Mouse (Mus musculus) MEL (cell line): ENCODE results near the gene Scn8a. TPM values are rescaled to one million over a fixed set of nuclear protein-coding genes. Genes with fewer than 3 reads are reported as not detected.

Source experiments
- DNase-seq: peaks from one replicate; pipeline ENCODE4 v3.0.0; 2011; ENCODE audit warnings: low read depth, low spot score
- H3K27ac ChIP-seq: 2 replicates; pipeline ENCODE4 v1.5.1; 2012; ENCODE audit warnings: low read depth, mild to moderate bottlenecking, control low read depth, low read length, moderate library complexity; ENCODE audit not compliant: control insufficient read depth
- H3K27me3 ChIP-seq, 2 experiments: fragments of 150-350 bp in 1 of 2; sonication (generic) in 1 of 2; 2 replicates each; pipeline ENCODE4 v1.6.1; 2012; ENCODE audit warnings: low read length in 2 of 2, mild to moderate bottlenecking in 2 of 2, improper control_type of control experiment in 1 of 2, moderate library complexity in 1 of 2; ENCODE audit not compliant: insufficient read depth in 2 of 2, control insufficient read depth in 1 of 2
- H3K36me3 ChIP-seq, 2 experiments: 2 replicates each; pipeline ENCODE4 v1.6.1; 2012 to 2014; ENCODE audit warnings: low read length in 2 of 2, improper control_type of control experiment in 1 of 2, inconsistent platforms in 1 of 2, mild to moderate bottlenecking in 1 of 2; ENCODE audit not compliant: insufficient read depth in 2 of 2, control insufficient read depth in 1 of 2
- H3K4me1 ChIP-seq, 2 experiments: fragments of 150-350 bp in 1 of 2; sonication (generic) in 1 of 2; 2 replicates each; pipeline ENCODE4 v1.6.1; 2012; ENCODE audit warnings: low read length in 2 of 2, improper control_type of control experiment in 1 of 2, mild to moderate bottlenecking in 1 of 2; ENCODE audit not compliant: insufficient read depth in 2 of 2, control insufficient read depth in 1 of 2
- H3K4me3 ChIP-seq, 2 experiments: fragments of 150-350 bp in 1 of 2; sonication (generic) in 1 of 2; 2 replicates each; pipeline ENCODE4 v1.5.1; 2012; ENCODE audit warnings: low read depth in 2 of 2, low read length in 2 of 2, mild to moderate bottlenecking in 2 of 2, moderate library complexity in 2 of 2, control low read depth in 1 of 2, improper control_type of control experiment in 1 of 2; ENCODE audit not compliant: control insufficient read depth in 1 of 2, insufficient read depth in 1 of 2
- H3K79me2 ChIP-seq: 2 replicates; pipeline ENCODE4 v1.6.1; 2012; ENCODE audit warnings: mild to moderate bottlenecking, low read length, moderate library complexity; ENCODE audit not compliant: control insufficient read depth, poor library complexity, insufficient read depth
- H3K9ac ChIP-seq: 2 replicates; pipeline ENCODE4 v1.6.1; 2012; ENCODE audit warnings: low read depth, mild to moderate bottlenecking, control low read depth, low read length, moderate library complexity; ENCODE audit not compliant: control insufficient read depth, poor library complexity, severe bottlenecking
- H3K9me3 ChIP-seq: fragments of 150-350 bp; sonication (generic); replicated peaks from 2 replicates; pipeline ENCODE4 v1.6.1; 2012; ENCODE audit warnings: mild to moderate bottlenecking, low read length, improper control_type of control experiment, moderate library complexity; ENCODE audit not compliant: insufficient read depth
- CHD1 ChIP-seq: IDR thresholded peaks from 2 replicates; pipeline ENCODE4 v1.6.1; 2012; ENCODE audit warnings: low read depth, mild to moderate bottlenecking, inconsistent platforms, low read length, improper control_type of control experiment
- CHD2 ChIP-seq: IDR thresholded peaks from 2 replicates; pipeline ENCODE4 v1.6.1; 2011; ENCODE audit warnings: low read length, improper control_type of control experiment
- CTCF ChIP-seq, 3 experiments: IDR thresholded peaks in 2 of 3; conservative IDR thresholded peaks in 1 of 3; 2 replicates each; pipeline ENCODE4 v1.5.1; 2011 to 2012; ENCODE audit warnings: low read length in 3 of 3, low read depth in 2 of 3, mild to moderate bottlenecking in 2 of 3, improper control_type of control experiment in 1 of 3, inconsistent platforms in 1 of 3, mixed read lengths in 1 of 3, moderate library complexity in 1 of 3; ENCODE audit not compliant: control insufficient read depth in 1 of 3, insufficient read depth in 1 of 3, poor library complexity in 1 of 3, severe bottlenecking in 1 of 3
- ELF1 ChIP-seq: IDR thresholded peaks from 2 replicates; pipeline ENCODE4 v1.6.1; 2014; ENCODE audit warnings: low read depth, mild to moderate bottlenecking, inconsistent platforms, low read length, improper control_type of control experiment, moderate library complexity
- GABPA ChIP-seq: IDR thresholded peaks from 2 replicates; pipeline ENCODE4 v1.6.1; 2012; ENCODE audit warnings: low read depth, mild to moderate bottlenecking, inconsistent platforms, low read length, improper control_type of control experiment, moderate library complexity
- GATA1 ChIP-seq: IDR thresholded peaks from 2 replicates; pipeline ENCODE4 v1.6.1; 2011; ENCODE audit warnings: low read depth, low read length, improper control_type of control experiment
- HCFC1 ChIP-seq: IDR thresholded peaks from 2 replicates; pipeline ENCODE4 v1.6.1; 2012; ENCODE audit warnings: low read depth, mild to moderate bottlenecking, inconsistent platforms, low read length, improper control_type of control experiment, moderate library complexity
- MAFK ChIP-seq: IDR thresholded peaks from 2 replicates; pipeline ENCODE4 v1.6.1; 2011; ENCODE audit warnings: low read depth, mild to moderate bottlenecking, low read length, improper control_type of control experiment, borderline replicate concordance
- MAZ ChIP-seq: IDR thresholded peaks from 2 replicates; pipeline ENCODE4 v1.6.1; 2012; ENCODE audit warnings: low read depth, mild to moderate bottlenecking, inconsistent platforms, low read length, improper control_type of control experiment
- MYB ChIP-seq: IDR thresholded peaks from 2 replicates; pipeline ENCODE4 v1.6.1; 2011; ENCODE audit warnings: mild to moderate bottlenecking, low read depth, low read length, improper control_type of control experiment
- NELFE ChIP-seq: IDR thresholded peaks from 2 replicates; pipeline ENCODE4 v1.6.1; 2011; ENCODE audit warnings: low read depth, low read length, improper control_type of control experiment
- POLR2AphosphoS2 ChIP-seq: IDR thresholded peaks from 2 replicates; pipeline ENCODE4 v1.6.1; 2011; ENCODE audit warnings: low read length, improper control_type of control experiment
- POLR2AphosphoS5 ChIP-seq: IDR thresholded peaks from 2 replicates; pipeline ENCODE4 v1.6.1; 2012; ENCODE audit warnings: low read depth, borderline replicate concordance, mild to moderate bottlenecking, inconsistent platforms, low read length, moderate library complexity, mixed read lengths
- SIN3A ChIP-seq: IDR thresholded peaks from 2 replicates; pipeline ENCODE4 v1.6.1; 2012; ENCODE audit warnings: low read length, improper control_type of control experiment, inconsistent platforms
- SMC3 ChIP-seq: IDR thresholded peaks from 2 replicates; pipeline ENCODE4 v1.6.1; 2011; ENCODE audit warnings: low read depth, low read length, improper control_type of control experiment
- TAL1 ChIP-seq: IDR thresholded peaks from 2 replicates; pipeline ENCODE4 v1.6.1; 2012; ENCODE audit warnings: mild to moderate bottlenecking, inconsistent platforms, low read length, moderate library complexity, mixed read lengths
- USF1 ChIP-seq: IDR thresholded peaks from 2 replicates; pipeline ENCODE4 v1.6.1; 2014; ENCODE audit warnings: low read depth, mild to moderate bottlenecking, inconsistent platforms, low read length, improper control_type of control experiment, moderate library complexity
- USF2 ChIP-seq, 2 experiments: IDR thresholded peaks; 2 replicates each; pipeline ENCODE4 v1.6.1; 2011 to 2012; ENCODE audit warnings: improper control_type of control experiment in 2 of 2, low read length in 2 of 2, borderline replicate concordance in 1 of 2, inconsistent platforms in 1 of 2, low read depth in 1 of 2, mild to moderate bottlenecking in 1 of 2; ENCODE audit not compliant: insufficient read depth in 1 of 2
- ZKSCAN1 ChIP-seq: IDR thresholded peaks from 2 replicates; pipeline ENCODE4 v1.6.1; 2012; ENCODE audit warnings: low read depth, mild to moderate bottlenecking, inconsistent platforms, low read length, improper control_type of control experiment, moderate library complexity
- ZNF384 ChIP-seq: IDR thresholded peaks from 2 replicates; pipeline ENCODE4 v1.6.1; 2012; ENCODE audit warnings: low read depth, mild to moderate bottlenecking, inconsistent platforms, low read length, improper control_type of control experiment
- polyA plus RNA-seq, 2 experiments: library from polyadenylated mRNA; stranded (reverse) in 1 of 2; unstranded in 1 of 2; fragments of >175 nt in 1 of 2; fragments of >200 nt in 1 of 2; gene quantifications; 2 replicates each; pipeline versions ENCODE4 v1.2.1 to v1.2.4; 2012; ENCODE audit warnings: low replicate concordance in 2 of 2, low read depth in 1 of 2; ENCODE audit not compliant: insufficient read length in 2 of 2, insufficient read depth in 1 of 2, missing spikeins in 1 of 2
- total RNA-seq: library from RNA; depleted of rRNA; stranded (reverse); fragments of 300-350 nt; gene quantifications from 2 replicates; pipeline ENCODE4 v1.2.3, GENCODE M21; 2012

The Scn8a gene
- total and polyA plus RNA-seq, 3 experiments = 0.01 to 0.08 TPM; not detected in 1

DNA sequence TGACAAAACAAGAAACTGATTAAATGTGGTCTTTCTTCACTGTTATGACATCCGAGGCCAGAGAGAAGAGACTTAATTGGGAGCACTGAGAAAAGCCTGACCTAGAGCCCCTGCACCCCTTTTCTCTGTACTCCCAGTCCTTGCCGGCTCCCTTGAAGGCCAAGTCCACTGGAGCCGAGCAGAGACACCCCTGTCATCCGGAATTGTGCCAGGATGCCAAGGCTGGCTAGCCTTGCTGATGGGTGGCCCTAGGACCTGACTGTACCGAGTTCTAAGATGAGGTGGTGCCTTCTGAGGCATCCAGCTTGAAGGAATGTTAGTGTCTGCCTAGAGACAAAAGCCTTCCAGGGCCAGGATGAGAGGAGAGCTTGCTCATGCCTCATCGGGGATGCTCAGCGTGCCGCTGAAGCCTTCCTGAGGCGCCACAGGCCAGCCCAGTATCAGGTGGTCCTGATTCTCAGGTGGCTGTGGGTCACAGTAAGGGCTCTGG, 210.4 kb downstream of the Scn8a start:
- H3K27me3 ChIP-seq = peaks cover 1 to 2% of the 10 kb centered on the region in 2 experiments; a peak in 2 of 4 replicates
- H3K36me3 ChIP-seq = no peaks in the 10 kb centered on the region
- H3K4me1 ChIP-seq = no peaks in the 10 kb centered on the region
- no peak overlapping the region for H3K27ac ChIP-seq
- H3K79me2 ChIP-seq = no peaks in the 10 kb centered on the region
- H3K4me3 ChIP-seq = no peak overlapping the region
- no peak for DNase-seq
- TF ChIP-seq ZNF384 (no peak), GATA1 (no peak), MAZ (no peak), CHD1 (no peak), MAFK (no peak), TAL1 (no peak), SMC3 (no peak), ZKSCAN1 (no peak), POLR2AphosphoS2 (no peak), ELF1 (no peak), MYB (no peak), CTCF (IDR thresholded peaks at IDR 0.05 in 2 of 3, conservative IDR thresholded peaks at IDR 0.05 in 1 of 3; ENCODE audit: control insufficient read depth in 1 of 3, insufficient read depth in 1 of 3, low read depth in 2 of 3, low read length in 3 of 3, poor library complexity in 1 of 3, severe bottlenecking in 1 of 3) (no peak), USF1 (no peak), GABPA (no peak)
- no peak overlapping the region for H3K9ac ChIP-seq
- H3K9me3 ChIP-seq = no peaks in the 10 kb centered on the region

DNA sequence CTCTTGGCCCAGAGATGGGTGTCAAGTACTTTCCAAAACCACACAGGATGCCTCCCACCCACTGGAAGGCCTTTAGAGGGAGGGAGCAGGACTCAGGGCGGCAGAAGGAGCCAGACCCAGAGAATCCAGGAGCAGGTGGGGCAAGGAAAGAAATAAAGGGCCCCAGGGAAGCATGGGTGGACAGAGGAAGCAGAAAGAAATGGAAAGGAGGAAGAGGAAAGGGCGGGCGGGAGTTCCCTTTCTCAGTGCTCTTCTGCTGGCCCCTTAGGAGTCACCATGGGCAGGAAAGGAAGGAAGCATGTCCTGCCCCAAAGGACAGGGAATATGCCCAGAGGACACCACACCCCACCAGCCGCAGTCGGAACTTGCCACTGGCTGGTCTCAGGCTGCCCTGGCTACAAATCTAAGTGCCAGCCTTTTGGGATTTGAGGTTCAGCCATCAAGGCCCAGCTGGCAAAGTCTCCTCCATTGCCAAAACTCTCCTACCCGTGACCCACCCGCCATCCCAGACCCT, 211.4 kb downstream of the Scn8a start:
- H3K27me3 ChIP-seq = peaks cover 1 to 2% of the 10 kb centered on the region in 2 experiments; a peak in 2 of 4 replicates
- no peaks in the 10 kb centered on the region for H3K9me3 ChIP-seq
- no peaks in the 10 kb centered on the region for H3K79me2 ChIP-seq
- no peak overlapping the region for H3K9ac ChIP-seq
- no peak overlapping the region for H3K27ac ChIP-seq
- no peaks in the 10 kb centered on the region for H3K4me1 ChIP-seq
- no peaks in the 10 kb centered on the region for H3K36me3 ChIP-seq
- no peak overlapping the region for H3K4me3 ChIP-seq
- DNase-seq = no peak
- TF ChIP-seq USF1 (no peak), HCFC1 (no peak), NELFE (no peak), USF2 (IDR thresholded peaks at IDR 0.05; ENCODE audit: borderline replicate concordance in 1 of 2, insufficient read depth in 1 of 2, low read depth in 1 of 2, low read length in 2 of 2) (no peak), POLR2AphosphoS5 (no peak), SIN3A (no peak), CHD2 (no peak), CHD1 (no peak), ZKSCAN1 (no peak)
